Comparison of ENCODE assay signal across 35 mouse cellular contexts in the genomic region with DNA sequence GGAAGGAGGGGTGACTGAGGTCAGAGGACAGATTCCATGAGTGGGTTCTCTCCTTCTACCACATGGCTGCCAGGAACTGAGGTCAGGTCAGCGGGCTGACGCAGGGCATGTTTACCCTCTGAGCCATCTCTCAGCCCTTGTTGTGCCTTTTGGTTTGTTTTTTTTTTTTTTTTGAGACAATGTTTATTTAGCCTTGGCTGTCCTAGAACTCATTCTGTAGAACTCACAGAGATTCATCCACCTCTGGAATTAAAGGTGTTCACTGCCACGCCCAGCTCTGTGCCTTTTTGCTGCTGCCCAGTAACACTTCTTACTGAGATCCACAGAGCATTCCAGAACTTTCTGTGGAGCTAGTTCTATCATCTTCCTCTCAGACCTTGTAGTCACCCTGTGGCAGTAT. TPM values are rescaled to one million over a fixed set of nuclear protein-coding genes. Genes with fewer than 3 reads are reported as not detected.
"Had no signal": no experiment of that assay in that cellular context is flagged by ENCODE, and none has a peak within 500 bp of the region (broad histone marks: within the 10 kb centered on the region; RNA-seq: fewer than 3 reads in every experiment).

No protein-coding gene starts in this region.

- H3K4me2 ChIP-seq: limb, embryonic 12.5 days; limb, embryonic 13.5 days; limb, embryonic 15.5 days; liver, embryonic 13.5 days; liver, embryonic 15.5 days; lung, embryonic 14.5 days; lung, embryonic 15.5 days; midbrain, embryonic 11.5 days; midbrain, embryonic 12.5 days; midbrain, embryonic 13.5 days; midbrain, embryonic 15.5 days; neural tube, embryonic 12.5 days; neural tube, embryonic 13.5 days had no signal

- H3K9ac ChIP-seq: limb, embryonic 12.5 days; limb, embryonic 13.5 days; limb, embryonic 15.5 days; liver, embryonic 13.5 days; liver, embryonic 14.5 days; liver, embryonic 15.5 days; lung, embryonic 14.5 days; lung, embryonic 15.5 days; midbrain, embryonic 12.5 days; midbrain, embryonic 13.5 days; midbrain, embryonic 15.5 days; neural tube, embryonic 12.5 days; neural tube, embryonic 13.5 days had no signal

- H3K36me3 ChIP-seq: limb, embryonic 10.5 days; limb, embryonic 12.5 days; limb, embryonic 13.5 days; limb, embryonic 15.5 days; liver, embryonic 13.5 days; liver, embryonic 15.5 days; lung, embryonic 15.5 days; midbrain, embryonic 10.5 days; midbrain, embryonic 12.5 days; midbrain, embryonic 13.5 days; midbrain, embryonic 15.5 days; neural tube, embryonic 12.5 days; neural tube, embryonic 13.5 days had no signal

- H3K4me3 ChIP-seq: left cerebral cortex, adult 2 months; limb, embryonic 10.5 days; limb, embryonic 12.5 days; limb, embryonic 13.5 days; limb, embryonic 15.5 days; liver, embryonic 13.5 days; liver, embryonic 15.5 days; lung, embryonic 15.5 days; megakaryocyte, embryonic 14.5 days; midbrain, embryonic 10.5 days; midbrain, embryonic 12.5 days; midbrain, embryonic 13.5 days; midbrain, embryonic 15.5 days; myocyte; neural tube, embryonic 12.5 days; neural tube, embryonic 13.5 days had no signal

- DNase-seq: layer of hippocampus, postnatal 36 days; left cerebral cortex, postnatal 4 days; liver, embryonic 13.5 days; lung, adult 18-20 months; lung, adult 2 months; lung, embryonic 14.5 days; lung, postnatal 10 days; lung, postnatal 14 days; lung, postnatal 36 days; midbrain, embryonic 14.5 days had no signal

- H3K27me3 ChIP-seq: limb, embryonic 12.5 days; limb, embryonic 13.5 days; limb, embryonic 15.5 days; liver, embryonic 13.5 days; lung, embryonic 15.5 days; midbrain, embryonic 12.5 days; midbrain, embryonic 13.5 days; midbrain, embryonic 15.5 days; neural tube, embryonic 12.5 days; neural tube, embryonic 13.5 days had no signal

- H3K27ac ChIP-seq: left cerebral cortex, adult 2 months; limb, embryonic 10.5 days; limb, embryonic 12.5 days; limb, embryonic 13.5 days; limb, embryonic 15.5 days; liver, embryonic 13.5 days; liver, embryonic 14.5 days; liver, embryonic 15.5 days; macrophage; midbrain, embryonic 10.5 days; midbrain, embryonic 12.5 days; midbrain, embryonic 13.5 days; midbrain, embryonic 15.5 days; neural tube, embryonic 12.5 days; neural tube, embryonic 13.5 days had no signal

- ATAC-seq: midbrain, embryonic 13.5 days; midbrain, embryonic 15.5 days; midbrain, embryonic 16.5 days had no signal

- H3K9me3 ChIP-seq: limb, embryonic 10.5 days; limb, embryonic 12.5 days; limb, embryonic 13.5 days; limb, embryonic 15.5 days; liver, embryonic 13.5 days; liver, embryonic 15.5 days; lung, embryonic 15.5 days; megakaryocyte, embryonic 14.5 days; midbrain, embryonic 10.5 days; midbrain, embryonic 12.5 days; midbrain, embryonic 13.5 days; midbrain, embryonic 15.5 days; neural tube, embryonic 12.5 days; neural tube, embryonic 13.5 days had no signal

RNA-seq across cellular contexts. Expression of gene Gcgr, which starts 24.8 kb away (rescaled TPM):
- total RNA-seq: left cerebral cortex, adult 2 months; left cerebral cortex, postnatal 25 days; left cerebral cortex, postnatal 36 days; megakaryocyte progenitor cell, adult 5-6 weeks; megakaryocyte, adult 5-6 weeks; megakaryocyte-erythroid progenitor cell, adult 5-6 weeks; monocyte, adult 5-6 weeks had no signal
- polyA plus RNA-seq: midbrain, embryonic 11.5 days had no signal
